Mouse (Mus musculus): ENCODE data around the gene Akr1d1. TPM values are rescaled to one million over a fixed set of nuclear protein-coding genes. Genes with fewer than 3 reads are reported as not detected.

Gene Akr1d1
- total RNA-seq, 2 experiments from 2014 or later, result not detected

DNA sequence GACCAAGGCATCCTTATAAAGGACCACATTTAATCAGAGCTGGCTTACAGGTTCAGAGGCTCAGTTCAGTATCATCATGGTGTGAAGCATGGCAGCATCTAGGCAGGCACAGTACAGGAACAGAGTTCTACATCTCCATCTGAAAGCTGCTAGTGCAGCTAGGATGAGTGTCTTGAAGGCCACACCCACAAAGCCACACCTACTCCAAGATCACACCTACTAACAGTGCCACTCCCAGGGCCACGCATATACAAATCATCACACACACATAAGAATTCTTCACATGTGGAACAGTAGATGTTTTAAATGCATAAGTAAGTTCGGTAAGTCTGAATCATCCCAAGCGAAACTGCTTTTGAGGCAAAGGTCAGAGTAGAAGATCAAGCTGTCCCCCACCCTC is 33.9 kb downstream of the Akr1d1 start:
- DNase-seq, result no peak
- intact Hi-C loops (cut with DNase I), result no loop called here

GRCm38 (mm10) chr6:37567363-37567762 is 37.4 kb downstream of the Akr1d1 start:
- intact Hi-C loops (cut with DNase I), result no loop called here
- no peak for DNase-seq

- DNase-seq, result no peak
- intact Hi-C loops (cut with DNase I), result no loop called here
These were observed 42.0 kb downstream of the Akr1d1 start for GRCm38 (mm10) chr6:37571939-37572338.

- intact Hi-C loops (cut with DNase I), result no loop called here
- DNase-seq, result no peak
These were observed 43.0 kb downstream of the Akr1d1 start for GRCm38 (mm10) chr6:37572935-37573334.

DNA sequence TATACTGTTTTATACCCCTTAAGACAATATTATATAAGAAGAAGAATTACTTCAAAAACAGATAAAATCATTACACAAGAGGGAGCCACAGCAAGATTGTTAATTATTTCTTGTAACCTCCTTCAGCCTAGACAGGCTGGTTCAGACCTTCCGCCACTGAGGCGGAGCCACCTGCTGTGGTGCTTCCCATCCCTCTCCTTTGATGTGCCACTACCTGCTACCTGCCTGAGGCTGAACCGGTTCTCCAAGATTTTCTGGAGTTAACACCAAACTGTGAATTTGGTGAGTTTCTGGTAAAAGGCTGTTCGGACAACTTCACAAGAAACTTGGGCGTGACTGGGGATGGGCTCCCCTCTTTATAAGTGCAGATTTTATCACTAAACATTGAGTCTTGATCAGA is 50.5 kb downstream of the Akr1d1 start:
- intact Hi-C loops (cut with DNase I), result no loop called here

GRCm38 (mm10) chr6:37589340-37589962 is 59.5 kb downstream of the Akr1d1 start:
- intact Hi-C loops (cut with DNase I), result no loop called here

More for the DNA sequence above, 50.5 kb downstream of the Akr1d1 start:
- no peak for DNase-seq

DNA sequence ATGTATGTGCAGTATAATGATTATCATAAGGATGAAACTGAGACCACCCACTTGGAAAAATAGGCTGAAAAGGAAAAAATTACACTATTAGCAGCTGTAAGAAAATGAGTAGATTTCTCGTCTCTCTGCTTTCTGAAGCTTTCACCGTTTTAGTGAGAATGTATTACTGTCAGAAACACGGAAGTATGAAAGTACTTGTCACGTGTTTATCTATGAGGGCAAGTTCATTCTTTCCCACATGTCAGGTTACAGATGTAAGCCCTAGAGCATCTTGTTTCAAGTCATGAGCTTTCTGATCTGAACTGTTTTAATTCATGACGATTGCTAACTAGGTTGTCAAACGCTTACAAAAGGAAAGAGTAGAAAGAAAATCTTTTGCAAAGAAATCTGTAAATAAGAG is 60.8 kb downstream of the Akr1d1 start:
- no peak for DNase-seq
- intact Hi-C loops (cut with DNase I), result loop anchor here (5.0 kb wide), 2 partner anchors 37 to 142 kb away; no protein-coding TSS in a partner anchor

More at GRCm38 (mm10) chr6:37589340-37589962, 59.5 kb downstream of the Akr1d1 start:
- DNase-seq, result peak; percentile 33 to 54

- peak; percentile 41 to 45 for DNase-seq
- intact Hi-C loops (cut with DNase I), result loop anchor here (5.0 kb wide), 2 partner anchors 35 to 140 kb away; no protein-coding TSS in a partner anchor
These were observed 62.4 kb downstream of the Akr1d1 start for GRCm38 (mm10) chr6:37592101-37593032.

DNA sequence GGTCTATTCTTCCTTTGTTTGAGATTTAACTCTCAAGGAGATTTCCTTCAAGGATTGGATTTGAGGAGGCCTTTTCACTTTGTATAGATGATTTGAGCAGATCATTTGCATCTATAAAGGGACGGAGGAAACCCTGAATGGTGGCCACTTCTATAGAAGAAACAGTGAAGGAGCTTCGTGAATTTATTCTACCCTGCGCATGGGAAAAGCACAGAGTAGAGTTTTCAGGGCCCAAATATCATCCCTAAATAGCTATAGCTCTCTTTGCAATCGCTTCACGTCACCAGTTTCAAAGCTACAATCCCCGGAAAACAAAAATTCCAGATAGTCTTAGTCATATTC is 63.0 kb downstream of the Akr1d1 start:
- intact Hi-C loops (cut with DNase I), result loop anchor here (5.0 kb wide), 2 partner anchors 34 to 139 kb away; no protein-coding TSS in a partner anchor

DNA sequence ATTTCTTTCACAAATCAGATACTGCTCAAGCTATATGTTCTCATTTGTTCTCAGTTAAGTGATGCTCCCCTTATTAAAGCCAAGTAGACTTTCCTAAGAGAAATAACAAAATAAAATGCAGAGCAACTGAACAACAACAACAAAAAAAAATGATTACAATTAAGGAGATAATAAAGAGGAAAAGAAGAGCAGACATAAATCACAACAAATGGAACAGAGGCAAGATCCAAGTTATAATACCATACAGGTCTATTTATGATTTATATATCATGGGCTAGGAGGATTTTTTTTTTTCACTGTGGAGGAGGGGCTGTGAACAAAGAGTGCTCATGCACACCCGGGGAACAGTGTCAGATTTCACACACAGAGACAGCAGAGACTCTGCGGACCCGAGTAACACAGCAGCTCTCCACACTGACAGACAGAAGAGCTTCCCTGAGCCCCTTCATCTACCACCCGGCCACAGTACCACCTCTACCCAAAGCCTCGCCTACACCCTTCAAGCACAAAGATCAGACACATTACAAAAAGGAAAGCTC is 63.6 kb downstream of the Akr1d1 start:
- DNase-seq, result no peak
- intact Hi-C loops (cut with DNase I), result loop anchor here (5.0 kb wide), 2 partner anchors 34 to 139 kb away; no protein-coding TSS in a partner anchor

More for the DNA sequence above, 63.0 kb downstream of the Akr1d1 start:
- no peak for DNase-seq

GRCm38 (mm10) chr6:37597088-37597487 is 67.1 kb downstream of the Akr1d1 start:
- intact Hi-C loops (cut with DNase I), result no loop called here
- no peak for DNase-seq

GRCm38 (mm10) chr6:37598033-37598432 is 68.1 kb downstream of the Akr1d1 start:
- DNase-seq, result no peak
- intact Hi-C loops (cut with DNase I), result no loop called here

DNA sequence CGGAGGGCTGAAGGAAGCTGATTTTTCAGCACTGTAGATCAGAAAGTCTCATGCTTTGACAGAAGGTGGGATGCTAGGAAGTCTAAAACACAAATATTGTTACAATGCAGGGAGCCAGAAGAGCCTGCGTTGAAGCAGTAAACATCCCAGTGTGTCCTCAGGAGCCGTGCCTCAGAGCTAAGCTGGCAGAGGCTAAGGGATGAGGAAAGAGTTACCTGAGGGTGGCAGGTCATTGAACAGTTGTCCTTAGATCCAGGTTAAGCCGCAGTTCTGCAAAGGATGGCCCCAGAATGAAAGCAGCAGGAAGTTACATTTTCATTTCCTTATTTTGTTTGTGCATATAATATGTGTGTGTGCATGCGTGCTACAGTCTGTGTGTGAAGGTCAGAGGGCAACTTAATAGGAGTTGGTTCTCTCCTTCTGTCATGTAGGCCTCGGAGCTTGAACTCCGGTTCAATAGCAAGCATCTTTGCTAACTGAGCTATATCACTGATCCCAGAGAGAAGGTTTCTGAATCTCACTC is 71.1 kb downstream of the Akr1d1 start:
- intact Hi-C loops (cut with DNase I), result loop anchor here (5.0 kb wide), 1 partner anchor 56 kb away; no protein-coding TSS in a partner anchor
- no peak for DNase-seq

DNA sequence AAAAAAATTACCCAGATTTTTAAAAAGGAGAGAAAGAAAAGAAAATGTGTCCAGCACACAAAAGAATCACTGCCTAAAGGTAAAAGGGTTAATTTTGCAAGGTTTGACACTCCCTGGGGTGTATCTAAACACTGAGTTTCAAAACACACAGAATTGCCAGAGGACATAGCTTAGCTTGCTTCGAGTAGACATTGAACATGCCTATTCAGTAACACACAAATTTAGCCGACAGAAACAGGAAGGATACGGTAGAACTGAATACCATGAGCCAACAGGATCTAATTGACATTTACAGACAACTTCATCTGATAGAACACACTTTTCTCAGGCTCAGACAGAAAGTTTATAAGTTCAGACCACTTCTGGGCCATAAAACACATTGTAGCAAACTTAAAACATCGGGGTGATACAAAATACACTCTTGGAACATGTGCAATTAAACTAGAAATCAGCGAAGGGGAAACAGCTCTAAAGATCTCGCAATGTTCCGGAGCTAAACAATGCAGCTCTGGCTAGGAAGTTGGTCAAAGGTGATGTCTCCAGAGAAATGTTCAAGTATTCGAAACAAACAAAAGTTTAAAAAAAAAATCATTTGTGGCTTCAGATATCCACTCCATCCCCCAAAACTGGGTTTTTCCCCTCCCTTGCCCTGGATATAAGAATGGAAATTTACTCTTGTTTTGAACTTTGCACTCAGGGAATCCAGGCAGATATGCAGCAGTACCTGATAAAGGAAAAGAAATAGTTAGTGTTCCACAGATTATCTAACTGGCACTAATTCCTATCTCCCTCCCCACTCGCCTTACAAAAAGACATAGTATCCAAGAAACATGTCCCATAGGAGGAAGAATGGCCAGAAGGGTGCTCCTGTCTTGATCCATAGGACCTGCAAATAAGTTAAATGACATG is 73.1 kb downstream of the Akr1d1 start:
- DNase-seq, result no peak
- intact Hi-C loops (cut with DNase I), result loop anchor here (5.0 kb wide), 1 partner anchor 54 kb away; no protein-coding TSS in a partner anchor

DNA sequence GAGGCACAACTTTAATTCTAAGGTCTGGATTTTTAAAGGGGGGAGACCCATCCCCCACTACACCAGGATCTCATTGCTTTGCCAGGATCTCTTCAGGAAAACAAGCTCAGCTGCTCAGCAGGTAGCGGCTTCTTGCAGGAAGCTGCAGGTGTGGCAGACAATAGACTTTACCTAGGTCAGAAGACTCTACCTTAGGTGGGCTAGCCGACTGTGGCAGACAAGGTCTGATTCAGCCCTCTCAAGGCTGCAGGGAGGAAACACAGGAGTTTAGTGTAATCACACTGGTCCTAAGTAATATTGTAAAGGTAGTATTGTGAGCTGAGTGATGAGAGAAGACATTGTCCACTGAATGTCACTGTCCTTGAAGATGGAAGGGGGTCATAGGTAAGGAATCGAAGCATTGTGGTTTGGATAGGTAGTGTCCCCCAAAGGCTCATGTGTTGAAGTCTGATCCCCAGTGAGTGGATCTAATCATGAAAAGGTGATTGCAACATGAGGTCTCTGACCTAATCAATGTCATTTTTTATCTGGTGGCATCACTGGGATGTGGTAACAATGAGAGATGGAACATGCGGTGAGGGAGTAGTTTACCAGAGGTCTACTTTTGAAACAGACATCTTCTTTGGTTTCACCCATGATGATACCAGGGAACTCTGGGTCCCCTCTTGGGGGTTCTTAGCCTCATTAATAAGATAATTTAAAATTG is 74.4 kb downstream of the Akr1d1 start:
- intact Hi-C loops (cut with DNase I), result loop anchor here (5.0 kb wide), 1 partner anchor 53 kb away; no protein-coding TSS in a partner anchor
- DNase-seq, result no peak

- intact Hi-C loops (cut with DNase I), result loop anchor here (5.0 kb wide), 1 partner anchor 52 kb away; no protein-coding TSS in a partner anchor
These were observed 74.9 kb downstream of the Akr1d1 start for GRCm38 (mm10) chr6:37604884-37605269.

GRCm38 (mm10) chr6:37607511-37608289 is 77.7 kb downstream of the Akr1d1 start:
- DNase-seq, result no peak
- intact Hi-C loops (cut with DNase I), result no loop called here

More at GRCm38 (mm10) chr6:37604884-37605269, 74.9 kb downstream of the Akr1d1 start:
- DNase-seq, result no peak

GRCm38 (mm10) chr6:37612603-37613284 is 82.8 kb downstream of the Akr1d1 start:
- no peak for DNase-seq
- intact Hi-C loops (cut with DNase I), result no loop called here

All from heart, postnatal 36 days (tissue).